Mouse (Mus musculus) embryonic facial prominence, embryonic 13.5 days (tissue): ENCODE measurements around the gene Gcg. TPM values are rescaled to one million over a fixed set of nuclear protein-coding genes. Genes with fewer than 3 reads are reported as not detected.
A peak's percentile ranks its signal among the peaks of the same experiment; 100 is the strongest.

Source experiments
- ATAC-seq: fragments of 200-750 bp; cut with Nextera tagmentation; 2 replicates; pipeline ENCODE4 v1.8.0; 2017; ENCODE audit warnings: low read depth; ENCODE audit not compliant: insufficient number of reproducible peaks, insufficient read depth, low FRiP score, low TSS enrichment
- H3K27ac ChIP-seq: fragments of 300-500 bp; sonication (generic); 2 replicates; pipeline ENCODE4 v1.5.1; 2015; ENCODE audit warnings: moderate library complexity, mild to moderate bottlenecking, inconsistent platforms
- H3K27me3 ChIP-seq: fragments of 300-500 bp; sonication (generic); 2 replicates; pipeline ENCODE4 v1.6.1; 2015; ENCODE audit warnings: mild to moderate bottlenecking, inconsistent platforms
- H3K36me3 ChIP-seq: fragments of 300-500 bp; sonication (generic); 2 replicates; pipeline ENCODE4 v1.6.1; 2015; ENCODE audit warnings: mild to moderate bottlenecking, inconsistent platforms
- H3K4me1 ChIP-seq: fragments of 300-500 bp; sonication (generic); 2 replicates; pipeline ENCODE4 v1.6.1; 2015; ENCODE audit warnings: inconsistent platforms
- H3K4me2 ChIP-seq: fragments of 300-500 bp; sonication (generic); 2 replicates; pipeline ENCODE4 v1.6.1; 2015; ENCODE audit warnings: moderate library complexity, mild to moderate bottlenecking, inconsistent platforms
- H3K4me3 ChIP-seq: fragments of 300-500 bp; sonication (generic); 2 replicates; pipeline ENCODE4 v1.5.1; 2015; ENCODE audit warnings: mild to moderate bottlenecking, inconsistent platforms
- H3K9ac ChIP-seq: fragments of 300-500 bp; sonication (generic); 2 replicates; pipeline ENCODE4 v1.6.1; 2015; ENCODE audit warnings: mild to moderate bottlenecking, inconsistent platforms
- H3K9me3 ChIP-seq: fragments of 300-500 bp; sonication (generic); 2 replicates; pipeline ENCODE4 v1.6.1; 2016; ENCODE audit warnings: inconsistent platforms
- whole genome bisulfite sequencing: fragments of 180-500 bp; shearing (Covaris S2); methylation state at CpG from one replicate; pipeline ENCODE4 v1.1.7; 2015; ENCODE audit warnings: mixed read lengths; 5-methylcytosine and 5-hydroxymethylcytosine counted together
- polyA plus RNA-seq: library from polyadenylated mRNA; unstranded; fragments of >200 nt; fragmentation: Nextera tagmentation; extraction: Ambion mirVana; gene quantifications from 2 replicates; pipeline ENCODE4 v1.2.1, GENCODE M21; 2015

Gene Gcg
- polyA plus RNA-seq, 1 experiment from 2014 or later, result not detected

DNA sequence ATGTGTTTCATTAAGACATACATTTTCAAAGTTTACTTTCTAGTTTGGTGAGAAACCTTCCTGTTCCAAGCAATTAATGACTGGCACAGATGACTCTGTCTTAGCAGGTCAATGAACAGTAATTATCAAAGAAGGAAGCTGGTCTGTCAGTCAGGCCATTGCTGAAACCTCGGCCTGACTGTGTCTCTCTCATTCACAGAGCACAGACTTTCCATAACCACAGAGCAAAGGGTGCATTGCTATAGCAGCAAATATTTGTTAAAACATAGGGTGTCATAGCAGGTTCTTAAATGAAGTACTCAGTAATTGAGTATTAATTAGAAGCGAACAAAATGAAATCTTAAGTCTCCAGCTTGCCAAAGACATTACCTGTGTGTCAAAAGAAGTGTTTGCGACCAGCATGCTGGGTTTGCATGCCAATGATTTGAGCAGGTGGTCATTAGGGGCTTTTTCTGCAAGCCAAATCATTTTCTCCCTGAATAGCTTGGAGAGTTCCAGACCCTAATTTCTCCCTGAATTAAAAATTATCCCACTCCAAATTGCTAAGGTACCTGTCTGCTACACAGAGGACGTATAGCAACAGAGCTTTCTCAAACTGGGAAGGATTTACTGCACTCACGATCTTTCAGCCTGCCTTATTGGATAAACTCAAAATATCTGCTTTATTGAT, 14.0 kb upstream of the Gcg start:
- H3K9ac ChIP-seq, result no peak overlapping the region
- H3K27me3 ChIP-seq, result no peaks in the 10 kb centered on the region
- WGBS, result 59% methylated on average over 5 of the region's 5 CpGs
- H3K27ac ChIP-seq, result no peak overlapping the region
- no peaks in the 10 kb centered on the region for H3K4me1 ChIP-seq
- H3K4me2 ChIP-seq, result no peak overlapping the region
- no peaks in the 10 kb centered on the region for H3K36me3 ChIP-seq
- ATAC-seq, result no peak
- H3K4me3 ChIP-seq, result no peak overlapping the region
- no peaks in the 10 kb centered on the region for H3K9me3 ChIP-seq

DNA sequence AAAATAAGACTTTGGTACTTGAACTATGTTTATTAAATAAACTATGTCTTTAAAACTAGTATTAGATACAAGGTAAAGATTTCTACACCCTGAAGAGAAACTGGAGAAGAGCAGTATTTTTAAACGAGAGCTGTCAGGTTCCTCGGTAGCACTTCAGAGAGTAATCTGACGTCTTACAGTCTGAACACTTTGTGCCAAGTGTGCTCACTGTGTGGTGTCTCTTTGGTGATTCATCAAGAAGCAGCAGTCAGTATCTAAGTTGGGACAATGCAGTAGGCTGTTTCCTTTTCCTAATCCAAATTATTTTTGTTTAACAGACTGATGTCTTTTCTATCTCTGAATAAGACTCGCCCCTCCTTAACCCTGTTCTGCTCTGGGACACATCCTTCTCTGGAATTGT, 12.0 kb upstream of the Gcg start:
- Histone ChIP-seq H3K4me3 (no peak overlapping the region), H3K27ac (no peak overlapping the region), H3K4me2 (no peak overlapping the region), H3K36me3 (no peaks in the 10 kb centered on the region), H3K9me3 (no peaks in the 10 kb centered on the region), H3K27me3 (no peaks in the 10 kb centered on the region), H3K4me1 (no peaks in the 10 kb centered on the region), H3K9ac (no peak overlapping the region)
- no peak for ATAC-seq
- 80% methylated on average over 4 of the region's 4 CpGs for WGBS

DNA sequence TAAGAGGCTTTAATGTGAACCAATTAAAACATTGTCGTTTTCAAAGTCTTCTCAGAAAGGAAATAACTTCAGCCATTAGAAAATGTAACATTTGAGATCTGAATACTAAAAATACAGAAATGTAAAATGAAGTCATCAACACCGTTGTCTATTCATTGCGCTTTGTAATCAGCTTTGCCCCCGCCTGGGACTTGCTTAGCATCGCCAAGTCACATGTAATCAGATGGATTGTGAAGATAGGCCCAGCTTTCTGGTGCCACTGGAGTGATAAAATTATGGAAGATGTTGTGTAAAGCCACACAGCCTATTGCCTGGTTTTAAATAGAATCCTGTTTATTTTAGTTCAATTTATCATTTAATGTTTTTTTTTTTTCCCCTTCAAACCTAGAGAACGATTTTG, 6.4 kb upstream of the Gcg start:
- WGBS, result 83% methylated on average over 6 of the region's 6 CpGs

DNA sequence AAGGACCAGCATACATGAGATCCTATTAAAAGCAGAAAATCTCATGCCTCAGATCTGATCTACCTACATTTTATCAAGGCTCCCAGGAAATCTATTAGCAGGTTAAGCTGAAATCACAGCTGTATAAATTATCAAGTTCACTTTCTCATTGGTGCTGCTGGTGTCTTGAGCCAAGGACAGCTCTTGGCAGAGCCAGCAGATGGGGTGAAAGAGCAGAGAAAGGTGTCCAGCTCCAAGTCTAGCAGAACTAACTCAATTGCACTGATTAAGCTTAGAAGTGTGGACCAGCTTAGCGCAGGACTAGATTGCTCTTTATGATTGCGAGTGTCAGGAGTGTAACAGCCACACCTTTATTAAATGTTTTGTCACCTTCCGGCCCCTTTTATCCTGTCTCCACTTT, 1.5 kb upstream of the Gcg start:
- Histone ChIP-seq H3K9me3 (no peaks in the 10 kb centered on the region), H3K4me2 (no peak overlapping the region), H3K4me3 (no peak overlapping the region), H3K4me1 (no peaks in the 10 kb centered on the region), H3K27ac (no peak overlapping the region), H3K9ac (no peak overlapping the region), H3K27me3 (no peaks in the 10 kb centered on the region), H3K36me3 (no peaks in the 10 kb centered on the region)
- no peak for ATAC-seq
- WGBS, result 76% methylated on average over 3 of the region's 3 CpGs

More for the DNA sequence above, 6.4 kb upstream of the Gcg start:
- no peaks in the 10 kb centered on the region for H3K36me3 ChIP-seq
- H3K27me3 ChIP-seq, result no peaks in the 10 kb centered on the region
- no peak overlapping the region for H3K9ac ChIP-seq
- no peaks in the 10 kb centered on the region for H3K4me1 ChIP-seq
- H3K4me3 ChIP-seq, result no peak overlapping the region
- no peak for ATAC-seq
- H3K9me3 ChIP-seq, result no peaks in the 10 kb centered on the region
- no peak overlapping the region for H3K27ac ChIP-seq
- no peak overlapping the region for H3K4me2 ChIP-seq

DNA sequence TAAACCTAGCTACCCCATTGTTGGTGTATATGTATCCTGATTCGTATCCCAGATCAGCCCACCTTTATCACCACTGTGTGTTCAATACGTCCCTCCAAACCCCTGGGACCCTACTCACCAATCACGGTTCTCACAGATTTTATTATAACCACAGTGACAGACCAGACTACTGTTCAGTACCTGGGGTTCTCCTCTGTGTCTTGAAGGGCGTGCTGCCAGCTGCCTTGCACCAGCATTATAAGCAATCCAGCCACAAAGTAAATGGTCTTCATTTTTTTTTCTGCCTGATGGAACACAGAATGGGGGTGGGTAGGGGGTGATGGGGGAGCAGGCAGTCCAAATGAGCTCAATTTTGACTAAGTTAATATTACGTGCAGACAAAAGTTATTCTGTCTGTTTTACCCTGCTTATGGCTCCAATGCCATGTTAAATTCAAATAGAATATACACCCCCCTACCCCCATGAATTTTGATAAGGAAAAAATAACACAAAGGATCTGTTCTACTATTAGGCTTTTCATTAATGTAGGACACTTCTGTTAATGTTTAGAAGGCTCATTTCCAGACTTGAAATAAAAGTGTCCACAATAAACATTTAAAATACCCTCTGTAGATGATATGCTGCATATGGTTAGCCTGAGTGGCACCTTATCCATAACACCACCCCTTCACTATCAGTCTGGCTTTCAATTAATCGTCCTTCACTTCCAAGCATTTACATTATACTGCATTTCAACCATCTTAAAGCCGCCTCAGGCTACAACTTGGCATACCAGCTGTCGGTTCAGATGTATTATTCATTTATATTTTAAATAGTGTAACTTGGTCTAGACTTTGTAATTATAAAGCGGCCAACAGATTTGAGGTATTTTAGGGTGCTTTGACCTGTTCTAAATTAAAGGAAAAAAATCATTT, 2.9 kb downstream of the Gcg start:
- no peak for ATAC-seq
- Histone ChIP-seq H3K4me1 (no peaks in the 10 kb centered on the region), H3K4me2 (no peak overlapping the region), H3K9me3 (no peaks in the 10 kb centered on the region), H3K27ac (no peak overlapping the region), H3K4me3 (no peak overlapping the region), H3K27me3 (no peaks in the 10 kb centered on the region), H3K36me3 (no peaks in the 10 kb centered on the region), H3K9ac (no peak overlapping the region)
- 70% methylated on average over 9 of the region's 9 CpGs for WGBS

DNA sequence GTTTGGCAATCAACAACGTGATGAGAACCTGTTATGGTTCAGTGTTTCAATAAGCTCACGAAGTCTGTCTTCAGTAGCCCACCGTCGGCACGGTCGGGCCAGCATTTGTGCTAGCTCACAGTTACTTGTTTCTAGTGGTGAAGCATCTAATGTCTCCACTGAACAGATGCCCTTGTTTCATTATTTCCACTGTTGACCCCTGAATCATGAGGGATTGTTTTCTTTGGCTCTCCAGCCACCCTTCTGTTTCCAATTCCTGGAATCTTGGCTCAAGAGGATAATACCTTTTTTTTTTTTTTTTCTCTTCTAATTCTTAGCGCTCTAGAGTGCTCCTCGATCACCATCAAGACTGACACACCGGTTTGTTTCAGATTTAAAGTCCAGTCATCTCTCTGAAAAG, 13.9 kb downstream of the Gcg start:
- ATAC-seq, result no peak
- Histone ChIP-seq H3K4me2 (no peak overlapping the region), H3K4me3 (no peak overlapping the region), H3K4me1 (peaks cover 4% of the 10 kb centered on the region; the same call in 1 of the 2 replicates), H3K27me3 (no peaks in the 10 kb centered on the region), H3K27ac (no peak overlapping the region), H3K9me3 (no peaks in the 10 kb centered on the region), H3K36me3 (no peaks in the 10 kb centered on the region), H3K9ac (no peak overlapping the region)
- 80% methylated on average over 9 of the region's 9 CpGs for WGBS

DNA sequence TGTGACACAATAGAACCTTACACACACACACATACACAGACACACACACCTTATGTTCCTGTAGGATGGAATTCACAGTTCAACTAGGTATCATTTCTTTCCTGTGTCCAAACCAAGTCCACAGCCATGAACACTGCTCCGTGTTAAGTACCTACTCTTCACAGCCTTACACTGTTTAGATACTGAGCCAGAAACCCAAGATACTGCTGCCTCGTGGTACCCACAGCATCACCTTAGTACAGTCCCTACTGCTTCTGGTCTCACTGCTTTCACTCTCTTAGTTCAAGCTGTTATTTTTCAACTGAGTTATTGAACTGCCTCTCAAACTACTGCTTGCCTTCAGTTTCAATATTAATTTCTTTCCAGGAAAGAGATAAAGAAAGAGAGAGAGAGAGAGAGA, 20.2 kb downstream of the Gcg start:
- no peak for ATAC-seq
- H3K4me2 ChIP-seq, result no peak overlapping the region
- no peak overlapping the region for H3K27ac ChIP-seq
- no peaks in the 10 kb centered on the region for H3K4me1 ChIP-seq
- H3K36me3 ChIP-seq, result no peaks in the 10 kb centered on the region
- no peaks in the 10 kb centered on the region for H3K9me3 ChIP-seq
- H3K4me3 ChIP-seq, result no peak overlapping the region
- H3K9ac ChIP-seq, result no peak overlapping the region
- H3K27me3 ChIP-seq, result 0 out of 2 replicates have a peak, but pooled peaks cover 4% of the 10 kb centered on the region
- 84% methylated on average over 2 of the region's 2 CpGs for WGBS

DNA sequence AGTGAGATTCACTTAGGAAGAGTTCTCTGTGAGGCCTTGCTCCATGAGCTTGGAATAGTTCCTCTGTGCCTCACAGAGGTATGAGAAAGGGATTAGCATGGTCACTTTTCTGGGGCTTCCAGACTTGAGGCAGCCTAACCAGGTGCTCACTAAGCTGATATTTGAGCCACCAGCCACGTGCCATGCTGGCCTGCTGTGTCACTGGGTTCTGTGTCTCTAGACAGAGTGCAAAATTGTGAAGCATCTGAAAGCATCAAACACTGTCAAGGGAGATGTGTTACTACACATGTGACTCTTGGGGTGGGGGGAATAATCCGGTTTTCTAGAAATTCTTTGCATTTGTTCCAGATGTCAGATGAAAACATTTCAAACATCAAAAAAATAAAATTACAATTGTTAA, 21.3 kb downstream of the Gcg start:
- H3K4me3 ChIP-seq, result no peak overlapping the region
- ATAC-seq, result no peak
- no peak overlapping the region for H3K4me2 ChIP-seq
- H3K36me3 ChIP-seq, result no peaks in the 10 kb centered on the region
- no peak overlapping the region for H3K27ac ChIP-seq
- H3K27me3 ChIP-seq, result 0 out of 2 replicates have a peak, but pooled peaks cover 4% of the 10 kb centered on the region
- no peaks in the 10 kb centered on the region for H3K9me3 ChIP-seq
- 33% methylated on average over 2 of the region's 2 CpGs for WGBS
- H3K9ac ChIP-seq, result no peak overlapping the region
- H3K4me1 ChIP-seq, result no peaks in the 10 kb centered on the region

DNA sequence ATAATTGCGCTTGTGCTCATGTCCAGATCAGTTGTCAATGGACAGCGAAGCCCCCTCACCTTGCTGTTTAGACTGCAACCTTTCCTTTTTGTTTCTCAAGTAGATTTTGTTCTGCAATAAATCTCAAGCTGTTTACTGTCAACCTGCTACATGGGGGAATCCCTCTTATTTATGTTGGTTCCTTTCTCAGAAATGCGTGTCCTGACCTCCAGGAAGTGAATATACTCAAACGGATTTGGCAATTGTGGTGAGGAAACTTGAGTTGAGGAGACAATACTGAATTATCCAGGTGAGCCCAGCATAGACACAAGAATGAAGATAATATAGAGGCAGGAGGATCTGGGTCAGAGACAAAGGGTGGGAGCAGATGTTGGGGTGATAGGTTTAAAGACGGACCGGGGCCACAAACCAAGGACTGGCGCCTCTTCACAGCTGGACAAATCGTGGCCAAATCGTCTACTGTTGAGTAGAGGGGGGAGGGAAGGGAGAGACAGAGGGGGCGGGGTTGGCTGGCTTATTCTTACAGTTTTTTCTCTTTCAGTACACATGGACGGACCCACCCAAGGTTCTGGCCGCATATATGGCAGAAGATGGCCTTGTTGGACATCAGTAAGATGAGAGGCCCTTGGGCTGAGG, 22.5 kb downstream of the Gcg start:
- Histone ChIP-seq H3K9ac (no peak overlapping the region), H3K4me1 (no peaks in the 10 kb centered on the region), H3K9me3 (no peaks in the 10 kb centered on the region), H3K27ac (no peak overlapping the region), H3K36me3 (no peaks in the 10 kb centered on the region), H3K27me3 (0 out of 2 replicates have a peak, but pooled peaks cover 4% of the 10 kb centered on the region), H3K4me3 (no peak overlapping the region), H3K4me2 (no peak overlapping the region)
- WGBS, result 86% methylated on average over 12 of the region's 12 CpGs
- 0 out of 2 replicates have a peak, but pooled peaks have one; percentile 10 for ATAC-seq

DNA sequence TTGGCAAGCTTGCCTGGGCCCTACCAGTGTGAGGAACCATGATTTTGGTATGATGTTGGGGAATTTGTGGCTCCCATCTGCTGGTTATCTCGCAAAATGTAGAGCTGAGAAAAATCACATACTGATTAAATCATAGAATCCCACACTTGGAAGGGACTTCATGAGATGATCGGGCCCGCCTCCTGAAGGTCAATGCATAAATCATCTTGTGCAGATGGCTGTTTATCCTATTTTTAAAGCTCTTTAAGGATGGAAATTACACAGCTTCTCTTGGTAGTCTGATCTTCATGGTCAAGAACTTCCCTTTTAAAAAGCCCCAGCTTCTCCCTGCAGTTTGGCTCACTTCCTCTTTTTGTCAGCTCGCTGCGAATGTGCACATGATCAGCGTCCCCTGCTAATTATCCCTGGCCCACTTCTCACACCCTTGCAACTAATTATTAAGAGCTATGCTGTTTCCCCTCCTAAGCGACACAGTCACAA, 23.2 kb downstream of the Gcg start:
- Histone ChIP-seq H3K27me3 (0 out of 2 replicates have a peak, but pooled peaks cover 4% of the 10 kb centered on the region), H3K4me3 (no peak overlapping the region), H3K36me3 (no peaks in the 10 kb centered on the region), H3K27ac (no peak overlapping the region), H3K9ac (no peak overlapping the region), H3K9me3 (no peaks in the 10 kb centered on the region), H3K4me2 (no peak overlapping the region), H3K4me1 (no peaks in the 10 kb centered on the region)
- ATAC-seq, result no peak
- WGBS, result 80% methylated on average over 7 of the region's 7 CpGs

DNA sequence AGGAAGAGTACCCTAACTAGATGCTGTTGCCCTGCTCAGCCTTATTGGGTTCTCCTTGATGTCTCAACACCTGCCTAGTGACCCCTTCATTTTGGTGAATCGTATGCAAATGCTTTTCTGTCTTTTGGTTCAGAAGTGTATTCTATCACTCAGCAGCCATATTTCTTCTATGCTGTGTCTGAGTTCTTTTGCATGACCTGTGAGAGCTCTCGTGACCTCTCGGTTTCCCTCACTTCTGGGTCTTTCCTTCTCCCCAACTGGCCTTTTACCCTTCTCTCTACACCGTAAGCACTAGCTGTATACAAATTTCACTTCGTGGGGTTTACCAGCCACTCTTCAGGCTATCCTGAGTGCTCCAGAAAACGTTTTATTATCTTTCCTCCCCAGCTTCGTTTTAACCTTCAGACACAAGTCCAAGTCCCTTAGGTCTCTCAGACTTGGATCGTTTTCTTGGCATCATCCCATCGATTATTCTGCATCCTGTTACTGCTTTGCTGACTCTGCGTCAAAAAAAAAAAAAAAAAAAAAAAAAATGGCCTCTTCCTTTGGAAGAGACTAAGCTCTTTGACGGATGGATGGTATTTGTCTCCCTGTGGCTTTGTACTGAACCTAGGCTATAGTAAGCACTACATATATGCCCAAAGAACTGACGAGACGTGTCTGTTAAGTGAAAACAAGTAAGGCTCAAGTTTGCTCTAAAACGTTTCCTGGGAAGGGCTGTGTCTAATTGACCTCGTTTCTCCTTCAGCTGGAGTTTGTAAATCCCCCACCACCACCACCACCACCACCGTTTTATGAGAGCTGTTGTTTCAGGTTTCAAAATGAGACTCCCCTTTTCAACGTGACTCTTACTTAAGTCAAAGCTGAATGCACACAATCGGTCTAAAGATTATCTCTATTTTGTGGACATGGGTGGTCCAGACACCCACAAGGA, 23.9 kb downstream of the Gcg start:
- H3K4me1 ChIP-seq, result no peaks in the 10 kb centered on the region
- H3K9ac ChIP-seq, result no peak overlapping the region
- ATAC-seq, result no peak
- H3K9me3 ChIP-seq, result no peaks in the 10 kb centered on the region
- no peaks in the 10 kb centered on the region for H3K36me3 ChIP-seq
- no peak overlapping the region for H3K4me2 ChIP-seq
- WGBS, result 52% methylated on average over 18 of the region's 18 CpGs
- H3K27me3 ChIP-seq, result 0 out of 2 replicates have a peak, but pooled peaks cover 4% of the 10 kb centered on the region
- H3K4me3 ChIP-seq, result no peak overlapping the region
- H3K27ac ChIP-seq, result no peak overlapping the region
